Mouse (Mus musculus): ENCODE measurements around the gene Neurl1a.
A peak's percentile ranks its signal among the peaks of the same experiment; 100 is the strongest.

The Neurl1a gene

DNA sequence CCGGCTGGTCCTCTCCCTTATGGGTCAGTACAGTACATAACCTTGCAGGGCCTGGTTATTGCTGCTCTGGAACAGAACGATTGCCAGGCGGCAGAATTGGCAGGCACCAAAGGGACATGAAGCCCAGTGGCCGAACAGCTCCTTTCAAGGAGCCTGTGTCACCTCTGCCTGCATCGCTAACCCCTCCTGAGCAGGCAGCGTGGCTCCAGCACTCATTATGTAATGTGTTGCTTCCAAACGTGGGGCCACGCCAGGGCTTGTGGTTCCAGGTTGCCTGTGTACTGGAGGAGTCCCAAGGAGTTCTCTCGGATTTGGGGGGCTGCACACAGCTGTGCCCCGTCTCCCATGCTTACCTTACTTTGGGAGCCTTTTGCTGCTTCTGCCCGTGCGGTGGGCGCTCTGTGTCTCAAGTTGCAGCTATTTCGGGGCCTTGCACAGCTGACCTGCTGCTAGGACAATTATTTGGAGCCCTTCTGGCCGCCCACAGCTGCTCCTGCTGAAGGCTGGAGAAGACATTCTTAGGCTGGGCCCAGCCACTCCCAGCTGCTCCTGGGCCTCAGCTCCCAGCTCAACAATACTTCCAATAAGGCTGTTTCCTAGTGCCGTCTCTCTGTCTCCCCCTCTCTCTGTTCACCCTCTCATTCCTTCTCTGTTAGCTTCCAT lies 70.4 kb downstream of the Neurl1a start:
- DNase-seq: no peak

DNA sequence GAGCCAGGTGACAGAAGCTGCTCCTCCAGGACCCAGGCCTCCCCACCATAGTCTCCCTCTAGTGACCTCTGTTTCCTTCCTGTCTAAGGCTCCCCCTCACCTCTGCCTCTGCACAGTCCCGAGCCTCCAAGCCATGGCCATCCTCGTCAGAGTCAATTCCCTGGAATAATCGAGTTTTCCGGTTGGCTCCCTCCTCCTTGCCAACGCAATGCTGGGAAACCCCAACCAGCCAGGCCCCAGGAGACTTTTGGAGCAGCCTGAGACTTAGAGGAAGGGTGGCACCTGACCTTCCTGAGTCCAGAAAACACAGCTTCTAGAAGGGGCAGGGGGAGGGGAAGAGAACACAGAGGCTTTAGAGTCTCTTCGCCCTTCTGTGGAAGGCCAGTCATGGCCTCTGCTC lies 72.3 kb downstream of the Neurl1a start:
- DNase-seq: no peak

DNA sequence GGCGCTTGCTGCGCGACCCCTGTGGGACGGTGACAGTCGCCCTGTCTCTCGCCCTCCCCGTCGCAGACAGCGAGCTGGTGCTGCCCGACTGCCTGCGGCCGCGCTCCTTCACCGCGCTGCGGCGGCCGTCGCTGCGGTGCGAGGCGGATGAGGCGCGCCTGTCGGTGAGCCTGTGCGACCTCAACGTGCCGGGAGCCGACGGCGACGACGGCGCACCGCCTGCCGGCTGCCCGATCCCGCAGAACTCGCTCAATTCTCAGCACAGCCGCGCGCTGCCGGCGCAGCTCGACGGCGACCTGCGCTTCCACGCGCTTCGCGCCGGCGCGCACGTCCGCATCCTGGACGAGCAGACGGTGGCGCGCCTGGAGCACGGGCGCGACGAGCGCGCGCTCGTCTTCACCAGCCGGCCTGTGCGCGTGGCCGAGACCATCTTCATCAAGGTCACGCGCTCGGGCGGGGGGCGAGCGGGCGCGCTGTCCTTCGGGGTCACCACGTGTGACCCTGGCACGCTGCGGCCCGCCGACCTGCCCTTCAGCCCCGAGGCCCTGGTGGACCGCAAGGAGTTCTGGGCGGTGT lies 74.5 kb downstream of the Neurl1a start:
- DNase-seq: peak in 1 of 2 experiments; percentile 59

DNA sequence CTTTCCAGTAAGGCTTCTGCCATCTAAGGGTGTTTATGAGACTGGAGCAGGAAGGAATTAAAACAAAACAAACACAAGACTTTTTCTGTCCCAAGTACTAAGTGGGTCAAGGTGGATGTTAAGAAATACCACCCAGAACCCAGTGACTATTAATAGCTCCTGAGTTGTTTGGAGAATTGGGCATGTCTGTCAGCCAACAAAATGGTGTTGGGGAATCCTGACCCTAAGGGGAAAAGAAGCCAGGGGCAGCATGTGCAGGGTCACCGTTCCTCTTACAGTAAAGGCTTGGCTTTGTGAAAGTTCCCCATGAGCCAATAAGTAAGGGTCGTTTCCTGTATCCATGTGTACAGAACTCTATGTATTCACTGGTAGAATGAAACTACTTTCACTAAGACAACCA lies 76.4 kb downstream of the Neurl1a start:
- DNase-seq: no peak

DNA sequence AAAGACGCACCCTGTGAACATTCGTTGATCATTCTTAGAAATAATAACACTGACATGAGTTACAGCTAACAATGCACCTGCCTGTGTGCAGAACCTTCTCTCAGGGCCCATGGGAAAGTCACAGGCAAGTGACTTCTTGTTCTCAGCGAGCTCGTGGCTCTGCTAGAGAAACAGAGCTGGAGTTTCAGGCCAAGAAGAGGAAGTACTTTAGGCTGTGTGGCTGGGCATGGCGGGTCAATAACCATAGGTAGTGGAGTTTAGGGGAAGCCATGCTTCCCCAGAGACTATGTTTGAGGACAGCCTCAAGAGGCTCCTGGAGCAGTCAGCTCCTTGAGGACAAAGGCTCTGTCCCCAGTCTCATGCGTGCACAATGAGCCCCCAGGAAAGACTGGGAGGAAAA lies 77.3 kb downstream of the Neurl1a start:
- DNase-seq: no peak

GRCm38 (mm10) chr19:47259581-47259980 lies 81.0 kb downstream of the Neurl1a start:
- peak; percentile 61 to 75 for DNase-seq

DNA sequence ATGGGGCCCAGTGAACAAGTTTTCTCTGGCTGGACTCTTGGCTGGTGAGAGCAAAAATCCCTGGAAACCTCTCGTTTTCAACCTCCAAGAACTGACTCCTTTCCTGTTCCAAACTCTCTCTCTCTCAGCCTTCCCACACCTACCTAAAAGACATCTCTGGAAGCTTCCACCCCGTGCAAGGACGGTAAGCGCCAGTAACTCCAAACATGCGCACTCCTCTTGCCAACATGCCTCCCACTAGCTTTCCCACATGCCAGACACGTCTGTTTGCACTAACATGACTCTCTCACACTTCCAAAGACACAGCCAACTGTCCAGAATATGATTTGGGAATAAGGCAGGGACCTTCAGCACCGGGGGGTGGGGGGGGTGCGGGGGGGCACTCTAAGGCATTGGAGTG lies 82.6 kb downstream of the Neurl1a start:
- DNase-seq: no peak

GRCm38 (mm10) chr19:47263621-47264020 lies 85.0 kb downstream of the Neurl1a start:
- DNase-seq: no peak

DNA sequence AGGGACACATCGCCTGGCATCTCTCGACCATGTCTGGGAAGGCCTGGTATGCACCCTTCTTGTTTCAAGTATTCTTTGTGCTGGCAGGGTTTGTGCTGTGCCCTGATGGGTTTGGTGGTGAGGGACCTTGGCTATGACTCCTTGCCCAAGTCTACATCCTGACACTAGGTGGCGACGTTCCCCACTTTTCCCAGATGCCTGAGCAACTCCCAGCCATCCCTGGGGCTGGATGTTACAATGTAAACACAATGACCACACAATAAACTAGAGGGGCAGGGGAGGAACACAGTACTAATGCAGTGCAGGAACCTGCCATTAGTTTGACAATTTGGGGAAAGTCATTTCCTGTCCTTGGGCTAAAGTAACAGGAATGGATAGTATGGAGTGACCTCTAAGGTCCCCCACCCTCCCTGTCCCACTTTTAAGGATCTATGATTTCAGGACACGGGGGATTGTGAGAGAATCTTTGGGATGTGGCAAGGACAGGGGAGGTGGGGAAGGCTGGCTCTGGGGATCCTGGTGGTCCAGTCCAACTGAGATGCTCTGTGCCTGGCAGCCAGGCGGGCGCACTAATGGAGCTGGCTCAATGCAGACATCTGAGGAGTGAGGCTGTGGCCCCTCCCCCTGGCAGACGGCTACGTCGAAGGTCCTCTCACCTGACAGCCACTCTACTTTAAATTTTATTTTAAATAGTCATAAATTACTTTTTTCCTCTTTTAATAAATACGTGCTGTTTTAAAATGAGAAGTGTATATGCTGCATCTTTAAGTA lies 85.9 kb downstream of the Neurl1a start:
- peak; percentile 85 to 92 for DNase-seq

DNA sequence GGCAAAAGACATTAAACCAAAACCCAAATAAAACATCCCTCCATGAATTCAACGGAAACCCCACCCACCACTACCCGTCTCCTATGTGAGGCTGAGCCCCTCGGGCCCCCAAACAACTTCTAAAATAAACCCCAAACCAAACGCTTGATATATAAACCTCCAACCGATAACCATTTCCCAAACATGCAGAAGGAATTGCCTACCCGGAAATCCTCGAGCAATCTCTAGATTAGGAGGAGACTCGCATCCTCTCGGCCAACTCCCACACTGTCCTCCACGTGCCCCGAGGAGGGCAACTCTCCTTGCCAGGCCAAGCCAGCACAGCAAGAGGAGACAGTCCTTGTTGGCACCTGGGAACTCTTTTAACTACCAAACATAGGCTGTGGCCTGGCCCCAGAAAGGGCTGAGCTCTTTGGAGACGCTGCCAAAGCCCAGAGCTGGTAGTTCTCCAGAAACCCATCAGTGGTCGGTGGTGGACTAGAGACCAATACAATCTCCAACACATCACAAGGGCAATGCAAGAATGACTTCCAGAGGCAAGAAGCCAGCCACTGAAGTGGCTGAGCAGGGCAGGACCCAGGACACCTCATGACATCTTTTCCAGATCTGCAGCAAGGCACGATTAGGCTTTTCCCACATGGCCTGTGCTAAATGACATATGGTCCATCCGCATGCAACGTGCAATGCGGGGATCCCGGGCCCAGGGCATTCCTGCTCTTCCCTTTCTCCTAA lies 87.6 kb downstream of the Neurl1a start:
- DNase-seq: peak; percentile 63 to 64

GRCm38 (mm10) chr19:47267066-47267465 lies 88.4 kb downstream of the Neurl1a start:
- peak; percentile 61 to 70 for DNase-seq

DNA sequence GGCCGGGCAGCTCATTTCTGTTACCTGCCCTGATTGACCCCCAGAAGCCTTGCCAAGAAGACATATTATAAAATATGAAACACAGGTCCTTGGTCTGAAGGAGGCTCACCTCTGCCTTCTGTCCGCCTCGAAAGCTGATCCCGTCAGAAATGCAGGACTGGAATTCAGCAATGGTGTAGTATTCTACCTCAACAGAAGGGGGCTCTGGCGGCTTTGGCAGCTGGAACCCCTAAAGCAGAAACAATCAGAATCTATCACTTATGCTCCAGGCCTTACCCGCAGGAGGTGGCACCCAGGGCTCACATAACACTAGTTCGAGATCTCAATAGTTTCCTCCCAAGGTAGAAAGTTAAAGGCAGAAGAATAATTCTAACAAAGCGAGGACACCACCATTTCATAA lies 91.1 kb downstream of the Neurl1a start:
- no peak for DNase-seq

GRCm38 (mm10) chr19:47270520-47270919 lies 91.9 kb downstream of the Neurl1a start:
- DNase-seq: no peak

- DNase-seq: no peak
These were observed 98.1 kb downstream of the Neurl1a start for GRCm38 (mm10) chr19:47276730-47277129.

- no peak for DNase-seq
These were observed 100.8 kb downstream of the Neurl1a start for GRCm38 (mm10) chr19:47279372-47279771.

DNA sequence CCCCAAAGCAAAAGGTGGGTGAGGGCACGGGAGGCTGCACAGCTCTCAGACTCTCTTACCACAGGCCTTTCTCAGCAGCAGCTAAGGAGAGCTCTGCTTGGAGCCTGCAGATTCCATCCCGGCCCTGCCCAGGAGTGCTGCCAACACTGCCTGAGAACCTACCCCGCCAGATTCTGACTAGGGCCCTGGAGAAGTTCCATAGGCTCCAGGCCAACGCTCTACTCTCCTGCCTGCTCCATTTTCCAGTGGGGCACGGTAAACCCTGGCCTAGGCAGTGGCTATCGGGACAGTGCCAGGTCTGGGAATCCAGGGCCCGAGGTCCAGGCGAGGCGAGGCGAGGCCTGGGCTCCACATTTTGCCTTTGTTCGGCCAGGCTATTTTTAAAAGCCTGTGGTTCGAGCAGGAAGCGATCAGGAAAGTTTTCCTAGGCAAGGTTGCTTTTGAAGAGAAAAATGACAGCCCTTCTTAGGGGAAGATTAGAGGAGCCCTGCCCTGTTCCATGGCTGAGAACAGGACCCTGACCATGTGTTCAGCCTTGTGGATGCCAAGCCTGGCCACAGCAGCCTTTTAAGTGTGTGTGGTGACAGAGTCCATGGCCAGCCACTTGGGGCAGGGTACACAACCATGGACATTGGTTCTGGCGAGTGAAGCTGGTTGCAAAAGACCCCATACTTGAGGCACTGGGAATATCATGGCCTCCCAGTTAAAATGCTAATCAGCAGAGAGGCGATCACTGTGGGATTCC lies 101.3 kb downstream of the Neurl1a start:
- DNase-seq: peak; percentile 95 to 97

DNA sequence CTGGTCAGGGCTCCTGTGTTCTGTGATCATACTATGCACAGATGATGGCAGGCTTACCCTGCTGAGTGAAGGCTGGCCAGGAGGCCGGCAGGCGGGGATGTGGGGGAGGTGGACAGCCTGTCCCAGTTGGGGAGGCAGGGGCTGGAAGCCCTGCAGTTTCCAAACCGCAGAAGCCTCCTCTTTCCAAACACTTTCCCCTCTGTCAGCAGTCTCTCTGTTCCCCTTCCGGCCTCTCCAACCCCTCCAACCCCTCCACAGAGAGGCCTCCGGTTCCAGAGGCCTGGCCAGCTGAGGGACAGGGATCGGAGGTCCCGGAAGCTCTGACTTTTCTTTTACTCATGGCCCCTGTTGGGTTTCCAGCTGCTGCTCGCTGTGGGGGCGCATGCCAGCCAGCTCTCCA lies 102.3 kb downstream of the Neurl1a start:
- DNase-seq: no peak

- DNase-seq: no peak
These were observed 103.4 kb downstream of the Neurl1a start for GRCm38 (mm10) chr19:47282050-47282454.

GRCm38 (mm10) chr19:47282688-47283215 lies 104.1 kb downstream of the Neurl1a start:
- no peak for DNase-seq

- no peak for DNase-seq
These were observed 107.0 kb downstream of the Neurl1a start for GRCm38 (mm10) chr19:47285581-47285980.

DNA sequence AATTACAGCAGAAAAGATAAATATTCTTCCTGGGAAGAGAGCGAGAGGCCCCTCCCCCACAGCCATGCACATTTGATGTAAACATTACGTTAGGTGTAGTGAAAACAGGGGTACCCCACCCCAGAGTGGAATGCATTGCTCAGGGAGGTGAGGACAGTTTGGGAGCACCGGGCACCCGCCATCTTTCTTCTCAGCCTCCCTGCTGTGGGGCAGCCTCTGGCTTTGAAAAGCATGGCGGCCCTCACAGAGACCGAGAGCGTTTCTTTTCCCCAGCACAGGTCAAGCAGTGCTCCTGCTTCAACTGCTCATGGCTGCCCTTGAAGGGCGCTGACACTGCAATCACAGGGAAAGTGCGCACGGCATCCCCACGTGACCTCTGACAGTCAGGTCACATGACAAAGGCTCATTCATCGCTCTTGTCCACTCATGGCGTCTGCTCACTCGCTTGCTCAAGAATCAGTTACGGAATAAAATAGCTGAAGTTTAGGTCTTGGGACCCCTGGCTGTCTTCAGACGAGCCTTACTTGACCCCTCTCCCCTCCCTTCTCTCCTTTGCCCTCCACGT lies 108.3 kb downstream of the Neurl1a start:
- DNase-seq: no peak
